Mouse (Mus musculus) lung, postnatal 0 days (tissue): ENCODE measurements around the gene Rbbp7.

Source experiments
- CTCF ChIP-seq: IDR thresholded peaks from 2 replicates; pipeline ENCODE4 v1.5.1; 2016; ENCODE audit warnings: antibody characterized with exemption, mild to moderate bottlenecking
- EP300 ChIP-seq: IDR thresholded peaks from 2 replicates; pipeline ENCODE4 v1.6.1; 2016; ENCODE audit warnings: antibody characterized with exemption, mild to moderate bottlenecking, control low read depth

DNA sequence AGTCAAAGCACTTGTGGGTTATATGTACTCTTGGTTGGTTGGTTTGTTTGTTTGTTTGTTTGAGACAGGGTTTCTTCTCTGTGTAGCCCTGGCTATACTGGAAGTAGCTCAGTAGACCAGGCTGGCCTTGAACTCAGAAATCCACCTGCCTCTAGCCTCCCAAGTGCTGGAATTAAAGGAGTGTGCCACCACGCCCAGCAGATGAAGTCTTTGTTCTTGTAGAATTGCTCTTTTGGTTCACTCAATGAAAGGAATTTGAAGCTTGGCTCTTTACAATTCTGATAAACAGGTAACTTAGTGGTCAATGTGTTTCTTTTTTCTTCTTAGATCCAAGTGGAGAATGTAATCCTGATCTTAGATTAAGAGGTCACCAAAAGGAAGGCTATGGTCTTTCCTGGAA is 10.5 kb downstream of the Rbbp7 start:
- TF ChIP-seq CTCF = no peak
- no peak for TF ChIP-seq EP300
